Mouse (Mus musculus): ENCODE measurements around the gene Nr1h3. TPM values are rescaled to one million over a fixed set of nuclear protein-coding genes. Genes with fewer than 3 reads are reported as not detected.

Gene Nr1h3
- polyA plus RNA-seq, 1 experiment from 2014 or later, result 2.6 TPM

DNA sequence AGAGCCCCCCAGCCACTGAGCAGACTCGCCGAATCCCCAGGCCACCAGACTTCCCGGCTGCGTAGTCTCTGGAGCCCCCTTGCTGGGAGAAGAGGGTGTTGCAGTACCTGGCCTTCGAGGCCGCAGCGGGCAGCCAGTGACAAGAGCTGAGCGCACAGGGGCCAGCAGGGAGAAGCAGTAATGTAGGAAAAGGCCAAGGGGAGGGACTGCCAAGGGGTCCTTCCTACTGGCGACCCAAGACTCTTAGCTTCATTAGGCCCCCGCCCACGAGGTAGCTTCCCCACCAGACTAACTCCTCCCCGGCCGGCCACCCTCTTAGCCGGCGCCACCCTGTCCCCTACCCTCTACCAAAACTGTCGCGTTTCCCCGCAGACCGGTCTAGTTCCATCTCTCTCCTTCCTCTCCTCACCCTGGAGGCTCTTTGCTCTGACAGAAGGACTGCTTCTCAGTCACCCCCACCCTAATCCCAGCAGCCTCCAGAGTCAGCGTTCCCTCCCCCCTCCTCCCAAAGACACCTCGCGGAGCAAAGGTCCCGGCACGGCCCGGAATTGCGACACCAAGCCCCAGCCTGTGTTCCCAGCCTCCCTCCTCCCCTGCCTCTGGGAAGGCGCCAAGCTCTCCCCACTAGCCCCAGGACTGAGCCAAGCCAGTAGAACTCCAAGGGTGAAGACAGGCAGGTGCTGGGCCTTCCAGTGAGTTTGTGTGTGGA lies 7.9 kb downstream of the Nr1h3 start:
- Histone ChIP-seq H3K4me1 (ENCODE audit: control insufficient read depth, insufficient read depth, low read depth, low read length) (no peaks in the 10 kb centered on the region; the same call in 1 of the 2 replicates), H3K36me3 (ENCODE audit: control insufficient read depth, insufficient read depth, low read length) (no peaks in the 10 kb centered on the region), H3K27me3 (replicated peaks; ENCODE audit: control insufficient read depth, insufficient read depth, low read length) (no peaks in the 10 kb centered on the region), H3K4me3 (ENCODE audit: low read length) (peak overlapping the region; percentile 33), H3K9me3 (ENCODE audit: control insufficient read depth, low read length) (no peaks in the 10 kb centered on the region), H3K9ac (ENCODE audit: low read depth, low read length) (peak overlapping the region; percentile 53), H3K4me2 (ENCODE audit: low read length) (peak overlapping the region; percentile 62), H3K27ac (ENCODE audit: low read depth, low read length) (0 out of 2 replicates have a peak overlapping the region, but pooled peaks have one; percentile 29)
- peak; percentile 84 for ATAC-seq
- 2% methylated on average over 27 of the region's 27 CpGs for WGBS

DNA sequence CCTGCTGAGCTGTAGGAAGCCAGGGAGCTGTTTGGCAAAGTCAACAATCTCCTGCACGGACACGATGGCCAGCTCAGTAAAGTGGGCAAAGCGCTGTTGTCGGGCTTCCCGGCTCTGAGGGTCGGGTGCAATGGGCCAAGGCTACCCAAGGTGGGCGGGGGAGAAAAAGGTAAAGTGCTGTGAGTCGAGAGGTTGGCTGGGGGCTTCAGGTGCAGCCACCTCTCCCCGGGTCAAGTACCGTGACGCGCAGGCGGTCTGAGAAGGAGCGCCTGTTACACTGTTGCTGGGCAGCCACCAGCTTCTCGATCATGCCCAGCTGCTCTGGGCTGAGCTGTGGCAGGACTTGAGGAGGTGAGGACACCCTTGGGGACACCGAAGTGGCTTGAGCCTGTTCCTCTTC lies 12.1 kb downstream of the Nr1h3 start:
- H3K4me1 ChIP-seq (ENCODE audit: control insufficient read depth, insufficient read depth, low read depth, low read length), result no peaks in the 10 kb centered on the region; the same call in 1 of the 2 replicates
- H3K27ac ChIP-seq (ENCODE audit: low read depth, low read length), result no peak overlapping the region
- WGBS, result 93% methylated on average over 16 of the region's 16 CpGs
- no peaks in the 10 kb centered on the region for H3K9me3 ChIP-seq (ENCODE audit: control insufficient read depth, low read length)
- H3K27me3 ChIP-seq (replicated peaks; ENCODE audit: control insufficient read depth, insufficient read depth, low read length), result no peaks in the 10 kb centered on the region
- ATAC-seq, result peak; percentile 6; the same call in 1 of the 2 replicates
- no peak overlapping the region for H3K4me3 ChIP-seq (ENCODE audit: low read length)
- H3K4me2 ChIP-seq (ENCODE audit: low read length), result no peak overlapping the region
- no peak overlapping the region for H3K9ac ChIP-seq (ENCODE audit: low read depth, low read length)
- no peaks in the 10 kb centered on the region for H3K36me3 ChIP-seq (ENCODE audit: control insufficient read depth, insufficient read depth, low read length)

DNA sequence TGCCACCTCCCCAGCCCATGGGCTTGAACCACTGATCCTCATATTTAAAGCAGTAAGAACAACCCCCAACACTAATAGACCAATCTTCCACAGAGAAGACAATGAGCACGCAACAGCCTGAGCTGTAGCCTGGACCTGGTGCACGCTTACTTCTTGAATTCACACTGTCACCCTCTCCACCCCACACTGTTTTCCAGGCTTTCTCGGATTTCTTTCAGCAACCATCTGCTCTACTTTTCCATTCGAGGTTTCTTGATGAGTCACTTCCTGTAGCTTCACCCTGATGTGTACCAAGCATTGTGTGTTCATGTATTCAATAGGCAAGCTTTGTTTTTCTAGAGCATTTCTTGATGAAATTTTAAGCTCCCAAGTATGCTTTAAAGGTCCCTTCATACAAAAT lies 15.2 kb downstream of the Nr1h3 start:
- no peak overlapping the region for H3K9ac ChIP-seq (ENCODE audit: low read depth, low read length)
- no peak overlapping the region for H3K4me2 ChIP-seq (ENCODE audit: low read length)
- peaks cover 5% of the 10 kb centered on the region; the same call in 1 of the 2 replicates for H3K4me1 ChIP-seq (ENCODE audit: control insufficient read depth, insufficient read depth, low read depth, low read length)
- ATAC-seq, result no peak
- H3K36me3 ChIP-seq (ENCODE audit: control insufficient read depth, insufficient read depth, low read length), result no peaks in the 10 kb centered on the region
- no peak overlapping the region for H3K27ac ChIP-seq (ENCODE audit: low read depth, low read length)
- WGBS, result 71% methylated on average over 4 of the region's 4 CpGs
- H3K9me3 ChIP-seq (ENCODE audit: control insufficient read depth, low read length), result no peaks in the 10 kb centered on the region
- no peaks in the 10 kb centered on the region for H3K27me3 ChIP-seq (replicated peaks; ENCODE audit: control insufficient read depth, insufficient read depth, low read length)
- H3K4me3 ChIP-seq (ENCODE audit: low read length), result no peak overlapping the region

DNA sequence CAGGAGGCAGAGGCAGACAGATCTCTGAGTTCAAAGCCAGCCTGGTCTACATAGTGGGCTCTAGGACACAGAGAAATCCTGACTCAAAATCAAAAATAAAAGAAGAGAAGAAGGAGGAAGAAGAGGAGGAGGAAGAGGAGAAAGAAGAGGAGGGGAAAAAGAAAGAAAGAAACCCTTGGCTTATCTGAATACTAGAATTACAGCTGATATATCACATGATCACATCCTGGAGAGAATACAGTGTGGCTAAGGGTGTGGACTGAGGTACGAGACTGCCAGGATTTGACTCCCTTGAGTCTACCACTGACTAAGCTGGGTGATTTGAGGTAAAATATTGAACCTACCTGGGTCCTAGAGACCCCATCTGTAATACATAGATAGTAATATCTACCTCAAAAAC lies 16.4 kb downstream of the Nr1h3 start:
- H3K36me3 ChIP-seq (ENCODE audit: control insufficient read depth, insufficient read depth, low read length), result no peaks in the 10 kb centered on the region
- no peak overlapping the region for H3K4me3 ChIP-seq (ENCODE audit: low read length)
- no peak overlapping the region for H3K27ac ChIP-seq (ENCODE audit: low read depth, low read length)
- WGBS, result 78% methylated on average over 1 of the region's 1 CpGs
- H3K27me3 ChIP-seq (replicated peaks; ENCODE audit: control insufficient read depth, insufficient read depth, low read length), result no peaks in the 10 kb centered on the region
- no peak overlapping the region for H3K9ac ChIP-seq (ENCODE audit: low read depth, low read length)
- no peak for ATAC-seq
- H3K9me3 ChIP-seq (ENCODE audit: control insufficient read depth, low read length), result no peaks in the 10 kb centered on the region
- peaks cover 12% of the 10 kb centered on the region for H3K4me1 ChIP-seq (ENCODE audit: control insufficient read depth, insufficient read depth, low read depth, low read length)
- no peak overlapping the region for H3K4me2 ChIP-seq (ENCODE audit: low read length)

DNA sequence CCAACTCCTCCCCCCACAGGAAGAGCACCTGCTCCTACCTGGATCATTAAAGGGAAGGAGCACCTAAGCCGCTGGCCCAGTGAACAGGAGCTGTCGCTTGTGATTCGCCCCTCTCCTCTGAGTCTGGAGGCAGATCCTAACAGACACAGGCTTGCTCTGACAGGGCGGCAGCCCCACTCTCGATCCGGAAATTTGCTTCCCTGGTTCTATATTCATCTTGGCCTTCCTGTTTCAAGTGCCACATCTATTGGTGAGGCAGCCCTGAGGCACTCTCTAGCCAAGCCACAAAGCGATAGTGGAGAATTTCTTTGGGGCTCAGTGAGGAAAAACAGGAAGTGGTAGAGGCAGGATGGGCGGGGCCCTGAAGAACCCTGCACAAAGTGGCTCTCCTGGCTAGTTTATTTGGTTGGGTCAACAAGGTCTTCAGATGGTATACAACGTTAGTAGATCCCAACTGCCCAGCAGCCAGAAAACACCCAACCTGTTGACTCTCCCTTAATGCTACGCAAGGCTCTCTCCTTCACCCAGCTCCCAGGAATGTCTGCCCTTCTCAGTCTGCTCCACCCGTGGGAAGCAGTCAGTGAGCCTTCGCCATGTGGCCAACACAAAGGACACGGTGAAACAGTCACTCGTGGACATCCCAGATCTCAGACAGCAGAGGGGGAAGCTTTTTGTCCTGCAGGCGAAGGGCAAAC lies 18.8 kb downstream of the Nr1h3 start, which contains the start of gene Madd:
TSS of gene Madd (minus strand) at position 127 of the 695 bp plus-strand sequence.
- Histone ChIP-seq H3K27ac (ENCODE audit: low read depth, low read length) (peak within 1 kb of the TSS; percentile 93), H3K36me3 (ENCODE audit: control insufficient read depth, insufficient read depth, low read length) (no peaks in the 10 kb centered on the region), H3K27me3 (replicated peaks; ENCODE audit: control insufficient read depth, insufficient read depth, low read length) (no peaks in the 10 kb centered on the region), H3K4me3 (ENCODE audit: low read length) (peak within 1 kb of the TSS; percentile 87), H3K9ac (ENCODE audit: low read depth, low read length) (peak within 1 kb of the TSS; percentile 92), H3K9me3 (ENCODE audit: control insufficient read depth, low read length) (no peaks in the 10 kb centered on the region), H3K4me1 (ENCODE audit: control insufficient read depth, insufficient read depth, low read depth, low read length) (peaks cover 22% of the 10 kb centered on the region), H3K4me2 (ENCODE audit: low read length) (peak within 1 kb of the TSS; percentile 77)
- peak; percentile 0; the same call in 1 of the 2 replicates for ATAC-seq
- WGBS, result 66% methylated on average over 15 of the region's 15 CpGs

DNA sequence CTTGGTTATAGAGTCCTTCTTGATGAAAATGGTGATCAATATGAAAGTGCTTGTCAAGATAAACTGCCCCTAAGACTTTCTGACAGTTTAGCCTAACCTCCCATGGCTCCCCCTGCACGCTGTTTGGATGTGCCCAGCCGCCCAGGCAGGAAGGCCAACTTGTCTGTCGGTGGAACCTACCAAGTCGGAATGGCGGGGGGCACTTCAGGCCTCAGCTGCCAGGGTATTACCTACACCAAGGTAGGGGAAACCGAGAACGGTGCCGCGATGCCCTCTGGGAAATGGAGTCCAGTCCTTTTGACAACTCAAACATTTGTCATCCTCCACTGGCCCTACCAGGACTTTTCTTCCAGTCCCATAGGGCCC lies 19.5 kb downstream of the Nr1h3 start:
- no peaks in the 10 kb centered on the region for H3K36me3 ChIP-seq (ENCODE audit: control insufficient read depth, insufficient read depth, low read length)
- peak overlapping the region; percentile 93 for H3K27ac ChIP-seq (ENCODE audit: low read depth, low read length)
- no peaks in the 10 kb centered on the region for H3K9me3 ChIP-seq (ENCODE audit: control insufficient read depth, low read length)
- H3K4me2 ChIP-seq (ENCODE audit: low read length), result peak overlapping the region; percentile 77
- peak overlapping the region; percentile 87 for H3K4me3 ChIP-seq (ENCODE audit: low read length)
- H3K27me3 ChIP-seq (replicated peaks; ENCODE audit: control insufficient read depth, insufficient read depth, low read length), result no peaks in the 10 kb centered on the region
- WGBS, result 0% methylated on average over 9 of the region's 9 CpGs
- peak overlapping the region; percentile 92 for H3K9ac ChIP-seq (ENCODE audit: low read depth, low read length)
- H3K4me1 ChIP-seq (ENCODE audit: control insufficient read depth, insufficient read depth, low read depth, low read length), result peaks cover 22% of the 10 kb centered on the region
- ATAC-seq, result peak; percentile 97

DNA sequence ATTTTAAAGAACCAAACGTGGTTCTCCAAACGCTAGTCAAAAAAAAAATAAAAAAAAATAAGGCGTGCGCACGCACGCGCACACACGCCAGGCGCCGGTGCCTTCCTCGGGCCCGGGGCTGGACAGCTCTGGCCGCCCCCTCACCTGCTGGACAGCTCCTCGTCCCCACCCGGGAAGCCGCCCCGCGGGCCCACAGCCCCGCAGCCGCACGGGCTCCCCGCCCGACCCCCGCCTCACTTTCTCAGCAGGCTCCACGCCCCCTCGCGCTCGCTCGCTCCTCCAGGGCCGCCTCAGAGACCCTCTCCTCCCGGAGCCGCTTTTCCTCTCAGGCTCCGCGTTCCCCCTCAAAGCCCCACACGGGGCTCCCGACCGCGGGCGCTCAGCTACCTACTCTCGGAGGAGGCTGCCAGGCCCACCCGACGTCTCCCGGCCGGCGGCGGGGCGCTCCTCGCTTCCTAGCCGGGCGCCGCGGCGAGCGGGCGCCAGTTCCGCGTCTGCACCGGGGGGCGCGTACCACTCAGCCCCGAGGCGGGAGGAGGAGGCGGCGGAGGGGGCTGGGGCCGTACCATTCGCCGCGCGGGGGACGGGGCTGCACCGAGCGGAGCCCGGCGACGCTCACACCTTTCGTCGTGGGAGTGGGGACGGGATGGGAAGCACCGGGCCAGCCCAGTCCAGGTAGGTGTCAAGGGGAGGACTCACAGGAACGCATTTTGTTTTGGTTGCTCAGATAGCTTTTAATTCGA lies 20.1 kb downstream of the Nr1h3 start:
- ATAC-seq, result peak; percentile 97
- Histone ChIP-seq H3K27ac (ENCODE audit: low read depth, low read length) (peak overlapping the region; percentile 93), H3K4me3 (ENCODE audit: low read length) (peak overlapping the region; percentile 87), H3K9ac (ENCODE audit: low read depth, low read length) (peak overlapping the region; percentile 92), H3K4me2 (ENCODE audit: low read length) (peak overlapping the region; percentile 77), H3K36me3 (ENCODE audit: control insufficient read depth, insufficient read depth, low read length) (peaks cover 5% of the 10 kb centered on the region; the same call in 1 of the 2 replicates), H3K27me3 (replicated peaks; ENCODE audit: control insufficient read depth, insufficient read depth, low read length) (no peaks in the 10 kb centered on the region), H3K4me1 (ENCODE audit: control insufficient read depth, insufficient read depth, low read depth, low read length) (peaks cover 22% of the 10 kb centered on the region), H3K9me3 (ENCODE audit: control insufficient read depth, low read length) (no peaks in the 10 kb centered on the region)
- WGBS, result under 1% methylated on average over 73 of the region's 81 CpGs

DNA sequence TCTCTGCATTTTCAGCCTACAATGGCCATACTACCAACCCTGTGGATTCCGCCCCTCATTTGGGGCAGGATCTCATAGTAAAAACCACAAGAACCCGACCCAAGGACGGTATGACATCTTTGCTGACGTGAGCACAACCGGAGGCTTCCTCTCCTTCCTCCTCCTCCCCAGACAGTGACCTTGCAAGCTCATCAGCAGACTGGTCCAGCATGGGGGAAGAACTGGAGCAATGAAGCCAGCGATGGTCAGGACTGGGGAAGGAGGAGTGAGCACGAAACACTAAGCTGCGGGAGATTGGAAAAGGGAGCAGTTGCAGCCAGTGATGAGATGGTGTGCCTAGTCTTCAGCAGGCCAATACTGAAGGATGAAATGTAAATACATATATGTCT lies 20.6 kb downstream of the Nr1h3 start:
- peak overlapping the region; percentile 93 for H3K27ac ChIP-seq (ENCODE audit: low read depth, low read length)
- no peaks in the 10 kb centered on the region for H3K9me3 ChIP-seq (ENCODE audit: control insufficient read depth, low read length)
- peak overlapping the region; percentile 77 for H3K4me2 ChIP-seq (ENCODE audit: low read length)
- H3K27me3 ChIP-seq (replicated peaks; ENCODE audit: control insufficient read depth, insufficient read depth, low read length), result no peaks in the 10 kb centered on the region
- no peak for ATAC-seq
- WGBS, result 9% methylated on average over 8 of the region's 8 CpGs
- H3K9ac ChIP-seq (ENCODE audit: low read depth, low read length), result peak overlapping the region; percentile 92
- peaks cover 22% of the 10 kb centered on the region for H3K4me1 ChIP-seq (ENCODE audit: control insufficient read depth, insufficient read depth, low read depth, low read length)
- peak overlapping the region; percentile 87 for H3K4me3 ChIP-seq (ENCODE audit: low read length)
- H3K36me3 ChIP-seq (ENCODE audit: control insufficient read depth, insufficient read depth, low read length), result peaks cover 5% of the 10 kb centered on the region

DNA sequence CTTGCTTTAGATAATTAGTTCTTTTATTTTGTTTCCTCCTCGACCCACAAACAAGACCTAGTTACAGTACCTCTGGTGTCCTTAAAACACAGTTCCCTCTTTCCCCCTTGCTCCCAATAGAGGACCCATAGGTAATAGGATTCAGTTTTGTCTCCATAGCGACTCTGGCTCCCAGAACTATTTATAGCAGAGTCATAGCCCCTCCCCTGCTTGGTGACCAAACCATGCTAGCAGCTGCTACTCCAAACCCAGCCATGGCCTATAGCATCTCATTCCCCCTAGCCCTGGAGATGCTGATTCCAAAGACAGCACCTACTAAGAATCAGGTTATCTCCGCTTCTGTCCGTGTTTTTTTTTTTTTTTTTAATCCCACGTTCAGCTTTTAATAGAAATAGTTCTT lies 21.9 kb downstream of the Nr1h3 start:
- Histone ChIP-seq H3K4me2 (ENCODE audit: low read length) (peak overlapping the region; percentile 77), H3K9me3 (ENCODE audit: control insufficient read depth, low read length) (no peaks in the 10 kb centered on the region), H3K36me3 (ENCODE audit: control insufficient read depth, insufficient read depth, low read length) (peaks cover 8% of the 10 kb centered on the region), H3K27ac (ENCODE audit: low read depth, low read length) (no peak overlapping the region), H3K4me1 (ENCODE audit: control insufficient read depth, insufficient read depth, low read depth, low read length) (peaks cover 22% of the 10 kb centered on the region), H3K27me3 (replicated peaks; ENCODE audit: control insufficient read depth, insufficient read depth, low read length) (no peaks in the 10 kb centered on the region), H3K9ac (ENCODE audit: low read depth, low read length) (no peak overlapping the region), H3K4me3 (ENCODE audit: low read length) (no peak overlapping the region)
- ATAC-seq, result no peak
- WGBS, result 68% methylated on average over 5 of the region's 5 CpGs

Measured in hindbrain, embryonic 16.5 days (tissue).